Mouse (Mus musculus) stomach, postnatal 0 days (tissue): ENCODE measurements around the gene Cd300lf. TPM values are rescaled to one million over a fixed set of nuclear protein-coding genes. Genes with fewer than 3 reads are reported as not detected.

Experiments
- ATAC-seq: fragments of 200-750 bp; cut with Nextera tagmentation; 2 replicates; pipeline ENCODE4 v1.8.0; 2017; ENCODE audit not compliant: low FRiP score, low TSS enrichment
- DNase-seq: peaks from one replicate; pipeline ENCODE4 v3.0.0-alpha.2; 2016; ENCODE audit warnings: low spot score
- H3K27ac ChIP-seq: fragments of 300-500 bp; sonication (generic); replicated peaks from 2 replicates; pipeline ENCODE4 v1.5.1; 2014; ENCODE audit warnings: mild to moderate bottlenecking, control low read depth
- H3K27me3 ChIP-seq: fragments of 300-500 bp; sonication (generic); 2 replicates; pipeline ENCODE4 v1.6.1; 2014; ENCODE audit warnings: low read length; ENCODE audit not compliant: control insufficient read depth, insufficient read depth
- H3K36me3 ChIP-seq: fragments of 300-500 bp; sonication (generic); 2 replicates; pipeline ENCODE4 v1.6.1; 2014; ENCODE audit warnings: low read length, mixed read lengths; ENCODE audit not compliant: control insufficient read depth, insufficient read depth
- H3K4me1 ChIP-seq: fragments of 300-500 bp; sonication (generic); replicated peaks from 2 replicates; pipeline ENCODE4 v1.6.1; 2014; ENCODE audit warnings: antibody characterized with exemption; ENCODE audit not compliant: control insufficient read depth, insufficient read depth
- H3K4me2 ChIP-seq: fragments of 300-500 bp; sonication (generic); replicated peaks from 2 replicates; pipeline ENCODE4 v1.6.1; 2014; ENCODE audit warnings: low read depth, mild to moderate bottlenecking, control low read depth, moderate library complexity
- H3K4me3 ChIP-seq: fragments of 300-500 bp; sonication (generic); 2 replicates; pipeline ENCODE4 v1.5.1; 2014; ENCODE audit warnings: low read depth, low read length, control low read depth
- H3K9ac ChIP-seq: fragments of 300-500 bp; sonication (generic); 2 replicates; pipeline ENCODE4 v1.6.1; 2014; ENCODE audit warnings: mild to moderate bottlenecking, low read length, control low read depth, mixed read lengths
- H3K9me3 ChIP-seq: fragments of 300-500 bp; sonication (generic); 2 replicates; pipeline ENCODE4 v1.6.1; 2016; ENCODE audit warnings: low read length; ENCODE audit not compliant: control insufficient read depth
- CTCF ChIP-seq: IDR thresholded peaks from 2 replicates; pipeline ENCODE4 v1.5.1; 2016; ENCODE audit warnings: antibody characterized with exemption, low read depth, mild to moderate bottlenecking, moderate library complexity
- EP300 ChIP-seq: optimal IDR thresholded peaks from 2 replicates; pipeline ENCODE3; 2016; ENCODE audit warnings: antibody characterized with exemption
- WGBS: fragments of 180-500 bp; shearing (Covaris S2); extraction: QIAGEN DNeasy Blood & Tissue Kit; methylation state at CpG from one replicate; pipeline ENCODE4 v1.1.7; 2014; 5-methylcytosine and 5-hydroxymethylcytosine counted together
- polyA plus RNA-seq: library from polyadenylated mRNA; unstranded; fragments of >200 nt; fragmentation: Nextera tagmentation; extraction: Ambion mirVana; gene quantifications from 2 replicates; pipeline ENCODE4 v1.2.1, GENCODE M21; 2015

Gene Cd300lf
- polyA plus RNA-seq, 1 experiment from 2014 or later: 0.47 TPM

DNA sequence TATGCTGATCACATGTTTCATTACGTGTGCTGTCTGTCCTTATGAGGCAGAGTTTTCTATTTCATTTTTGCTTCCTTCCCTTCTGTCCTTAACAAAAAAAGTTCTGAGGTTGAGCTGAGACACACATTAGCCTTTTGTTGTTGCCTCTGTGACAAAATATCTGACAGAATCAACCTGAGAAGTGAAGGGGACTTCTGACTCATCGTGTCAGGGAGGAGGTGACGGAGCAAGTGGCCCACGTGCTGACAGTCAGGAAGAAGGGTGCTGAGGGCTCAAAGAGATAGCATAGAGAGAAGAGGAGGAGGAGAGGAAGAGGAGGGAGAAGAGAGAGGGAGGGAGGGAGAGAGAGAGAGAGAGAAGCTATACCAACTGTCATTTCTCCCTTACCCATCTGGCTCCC, 5.3 kb downstream of the Cd300lf start:
- H3K4me2 ChIP-seq: no peak overlapping the region
- DNase-seq (no peak), ATAC-seq (no peak)
- no peak overlapping the region for H3K27ac ChIP-seq
- no peak overlapping the region for H3K4me3 ChIP-seq
- no peaks in the 10 kb centered on the region for H3K4me1 ChIP-seq
- no peaks in the 10 kb centered on the region for H3K27me3 ChIP-seq
- 64% methylated on average over 4 of the region's 4 CpGs for WGBS
- TF ChIP-seq CTCF (no peak), EP300 (no peak)
- no peaks in the 10 kb centered on the region for H3K9me3 ChIP-seq
- H3K36me3 ChIP-seq: no peaks in the 10 kb centered on the region
- no peak overlapping the region for H3K9ac ChIP-seq

- 70% methylated on average over 9 of the region's 9 CpGs for WGBS
- Histone ChIP-seq H3K27me3 (no peaks in the 10 kb centered on the region), H3K9me3 (no peaks in the 10 kb centered on the region), H3K4me3 (no peak overlapping the region), H3K36me3 (no peaks in the 10 kb centered on the region), H3K27ac (no peak overlapping the region), H3K4me1 (no peaks in the 10 kb centered on the region), H3K4me2 (no peak overlapping the region), H3K9ac (no peak overlapping the region)
- ATAC-seq (no peak), DNase-seq (no peak)
- TF ChIP-seq EP300 (no peak), CTCF (no peak)
Observed at GRCm38 (mm10) chr11:115119409-115119808, 14.4 kb downstream of the Cd300lf start.

GRCm38 (mm10) chr11:115112196-115112595, 21.6 kb downstream of the Cd300lf start:
- H3K4me3 ChIP-seq: no peak overlapping the region
- no peaks in the 10 kb centered on the region for H3K36me3 ChIP-seq
- H3K4me2 ChIP-seq: no peak overlapping the region
- no peak for ATAC-seq
- 22% methylated on average over 3 of the region's 3 CpGs for WGBS
- no peak overlapping the region for H3K27ac ChIP-seq
- H3K27me3 ChIP-seq: no peaks in the 10 kb centered on the region
- no peak for DNase-seq
- TF ChIP-seq EP300 (no peak), CTCF (no peak)
- no peaks in the 10 kb centered on the region for H3K4me1 ChIP-seq
- H3K9me3 ChIP-seq: no peaks in the 10 kb centered on the region
- no peak overlapping the region for H3K9ac ChIP-seq

- DNase-seq: no peak
- Histone ChIP-seq H3K27ac (no peak overlapping the region), H3K9me3 (no peaks in the 10 kb centered on the region), H3K4me1 (no peaks in the 10 kb centered on the region), H3K27me3 (no peaks in the 10 kb centered on the region), H3K9ac (no peak overlapping the region), H3K36me3 (no peaks in the 10 kb centered on the region), H3K4me3 (no peak overlapping the region), H3K4me2 (no peak overlapping the region)
- ATAC-seq: no peak
- WGBS: 63% methylated on average over 4 of the region's 5 CpGs
- TF ChIP-seq EP300: no peak
- no peak for TF ChIP-seq CTCF
Observed at GRCm38 (mm10) chr11:115110271-115110670, 23.5 kb downstream of the Cd300lf start.

DNA sequence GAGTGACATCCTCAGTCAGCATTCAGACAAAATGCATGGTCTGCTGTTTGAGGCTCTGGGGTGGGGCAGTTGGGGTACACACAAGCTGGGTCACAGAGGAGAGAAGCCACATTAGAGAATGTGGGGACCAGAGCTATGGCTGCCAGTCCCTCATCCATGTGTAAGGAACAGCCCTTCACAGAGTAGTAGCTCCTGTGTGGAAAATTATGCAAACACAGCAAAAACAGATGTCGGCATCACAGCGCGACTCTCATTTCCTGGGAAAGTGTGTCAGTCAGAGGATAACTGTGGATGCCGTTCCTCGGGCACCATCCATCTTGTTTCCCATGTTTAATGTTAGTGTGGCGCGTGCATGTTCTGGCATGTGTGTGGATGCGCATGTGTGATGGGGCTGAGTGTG, 25.6 kb downstream of the Cd300lf start:
- WGBS: 79% methylated on average over 8 of the region's 8 CpGs
- no peak for ATAC-seq
- H3K4me3 ChIP-seq: no peak overlapping the region

GRCm38 (mm10) chr11:115107403-115107916, 26.3 kb downstream of the Cd300lf start:
- no peaks in the 10 kb centered on the region for H3K36me3 ChIP-seq
- DNase-seq: peak; percentile 62
- ATAC-seq: peak; percentile 53; the same call in 1 of the 2 replicates
- H3K27me3 ChIP-seq: no peaks in the 10 kb centered on the region
- H3K4me3 ChIP-seq: no peak overlapping the region
- H3K9ac ChIP-seq: no peak overlapping the region
- H3K27ac ChIP-seq: no peak overlapping the region
- H3K4me2 ChIP-seq: no peak overlapping the region
- TF ChIP-seq CTCF (no peak), EP300 (no peak)
- WGBS: 20% methylated on average over 4 of the region's 4 CpGs
- no peaks in the 10 kb centered on the region for H3K4me1 ChIP-seq
- H3K9me3 ChIP-seq: no peaks in the 10 kb centered on the region

More for the DNA sequence above, 25.6 kb downstream of the Cd300lf start:
- TF ChIP-seq CTCF (no peak), EP300 (no peak)
- Histone ChIP-seq H3K27ac (no peak overlapping the region), H3K9me3 (no peaks in the 10 kb centered on the region), H3K36me3 (no peaks in the 10 kb centered on the region), H3K4me2 (no peak overlapping the region), H3K27me3 (no peaks in the 10 kb centered on the region), H3K9ac (no peak overlapping the region), H3K4me1 (no peaks in the 10 kb centered on the region)
- DNase-seq: no peak
